ENCODE assay signal across 25 mouse cellular contexts in the genomic region with DNA sequence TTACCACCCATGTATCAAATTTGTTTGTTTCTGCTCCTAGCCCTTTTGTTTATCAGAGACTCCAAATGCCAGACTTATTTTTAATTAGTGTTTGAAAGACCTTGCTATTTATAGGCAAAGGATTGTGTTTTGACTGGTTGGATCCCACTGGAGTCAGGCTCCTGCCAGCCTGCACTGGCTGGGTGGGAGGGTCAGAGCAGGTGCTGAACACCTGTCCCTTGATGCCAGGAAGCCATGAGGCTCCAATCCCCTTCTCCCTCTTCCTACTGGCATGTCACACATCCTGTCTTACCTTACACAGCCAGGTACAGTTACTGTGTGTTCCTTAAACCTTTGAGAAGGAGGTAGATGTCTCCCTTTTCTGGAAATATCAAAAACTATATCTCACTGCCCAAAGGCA.
A peak's percentile ranks its signal among the peaks of the same experiment; 100 is the strongest.
DNase-seq lines count a peak whose midpoint lies in the region; ATAC-seq and TF ChIP-seq lines count a peak whose summit lies in the region.
"Had no signal": no experiment of that assay in that cellular context is flagged by ENCODE, and none has a peak within 500 bp of the region (broad histone marks: within the 10 kb centered on the region; RNA-seq: fewer than 3 reads in every experiment).

No protein-coding gene starts in this region.

- no peaks in the 10 kb centered on the region for H3K27me3 ChIP-seq in kidney, postnatal 0 days (ENCODE audit: insufficient read depth, low read length)
- H3K27me3 ChIP-seq in kidney, embryonic 14.5 days (ENCODE audit: control insufficient read depth, insufficient read depth, low read length), result no peaks in the 10 kb centered on the region
- no peaks in the 10 kb centered on the region for H3K27me3 ChIP-seq in embryonic facial prominence, embryonic 15.5 days
- H3K27me3 ChIP-seq in hindbrain, embryonic 10.5 days (ENCODE audit: insufficient read depth, poor library complexity, severe bottlenecking), result peaks cover 31% of the 10 kb centered on the region
- H3K27me3 ChIP-seq: CH12.LX; embryonic facial prominence, embryonic 12.5 days; forebrain, embryonic 13.5 days; intestine, embryonic 15.5 days had no signal

- H3K9ac ChIP-seq in kidney, postnatal 0 days (ENCODE audit: low read depth, low read length), result no peak overlapping the region
- no peak overlapping the region for H3K9ac ChIP-seq in kidney, embryonic 14.5 days (ENCODE audit: low read depth, low read length)
- H3K9ac ChIP-seq in embryonic facial prominence, embryonic 15.5 days, result no peak overlapping the region
- H3K9ac ChIP-seq: embryonic facial prominence, embryonic 12.5 days; forebrain, embryonic 13.5 days; hindbrain, embryonic 13.5 days; intestine, embryonic 15.5 days had no signal

- H3K27ac ChIP-seq in gastrocnemius, adult 2 months, result peak overlapping the region; percentile 86
- H3K27ac ChIP-seq in kidney, postnatal 0 days, result 0 out of 2 replicates have a peak overlapping the region, but pooled peaks have one; percentile 13
- no peak overlapping the region for H3K27ac ChIP-seq in kidney, embryonic 14.5 days (ENCODE audit: low read depth, low read length)
- peak overlapping the region; percentile 51 for H3K27ac ChIP-seq in embryonic facial prominence, embryonic 15.5 days (replicated peaks)
- H3K27ac ChIP-seq in hindbrain, embryonic 10.5 days, result no peak overlapping the region
- H3K27ac ChIP-seq: embryonic facial prominence, embryonic 12.5 days; forebrain, embryonic 10.5 days; forebrain, embryonic 13.5 days; hindbrain, embryonic 13.5 days; intestine, embryonic 15.5 days had no signal

- H3K9me3 ChIP-seq in kidney, postnatal 0 days (replicated peaks; ENCODE audit: low read length), result no peaks in the 10 kb centered on the region
- no peaks in the 10 kb centered on the region for H3K9me3 ChIP-seq in kidney, embryonic 14.5 days (ENCODE audit: control insufficient read depth, low read length)
- no peaks in the 10 kb centered on the region for H3K9me3 ChIP-seq in embryonic facial prominence, embryonic 15.5 days (replicated peaks)
- no peaks in the 10 kb centered on the region for H3K9me3 ChIP-seq in hindbrain, embryonic 10.5 days
- H3K9me3 ChIP-seq: embryonic facial prominence, embryonic 12.5 days; forebrain, embryonic 10.5 days; forebrain, embryonic 13.5 days; hindbrain, embryonic 13.5 days; intestine, embryonic 15.5 days had no signal

- peak; percentile 50 for DNase-seq in gastrocnemius, adult 2 months
- DNase-seq in gastrocnemius, postnatal 14 days, result no peak
- DNase-seq in kidney, postnatal 0 days (ENCODE audit: low spot score), result no peak
- DNase-seq in thymus, postnatal 14 days, result peak; percentile 59
- DNase-seq in thymus, adult 18-20 months, result no peak
- DNase-seq in hindbrain, embryonic 10.5 days (ENCODE audit: low spot score), result no peak
- DNase-seq: adrenal gland, postnatal 10 days; adrenal gland, postnatal 36 days; B cell, adult 2 months; cerebellum, adult 18-20 months; cerebellum, adult 9-10 months; cerebellum, postnatal 14 days; gastrocnemius, postnatal 25 days; heart, adult 18-20 months had no signal

- peaks cover 39% of the 10 kb centered on the region for H3K4me1 ChIP-seq in kidney, postnatal 0 days (replicated peaks; ENCODE audit: insufficient read depth, low read length)
- H3K4me1 ChIP-seq in kidney, embryonic 14.5 days (ENCODE audit: control insufficient read depth, insufficient read depth, low read length), result peaks cover 31% of the 10 kb centered on the region
- H3K4me1 ChIP-seq in embryonic facial prominence, embryonic 15.5 days, result peaks cover 87% of the 10 kb centered on the region
- H3K4me1 ChIP-seq in hindbrain, embryonic 10.5 days (replicated peaks), result peaks cover 31% of the 10 kb centered on the region

- TF ChIP-seq CTCF in gastrocnemius, adult 2 months (IDR thresholded peaks at IDR 0.05), result no peak
- no peak for TF ChIP-seq CTCF in kidney, postnatal 0 days (IDR thresholded peaks at IDR 0.05; ENCODE audit: low read depth)

- H3K4me3 ChIP-seq in gastrocnemius, adult 2 months, result peak overlapping the region; percentile 79
- no peak overlapping the region for H3K4me3 ChIP-seq in kidney, postnatal 0 days (replicated peaks; ENCODE audit: low read depth, low read length)
- H3K4me3 ChIP-seq in kidney, embryonic 14.5 days (ENCODE audit: low read length), result no peak overlapping the region
- no peak overlapping the region for H3K4me3 ChIP-seq in embryonic facial prominence, embryonic 15.5 days (replicated peaks)
- H3K4me3 ChIP-seq in hindbrain, embryonic 10.5 days, result no peak overlapping the region
- H3K4me3 ChIP-seq: embryonic facial prominence, embryonic 12.5 days; forebrain, embryonic 10.5 days; forebrain, embryonic 13.5 days; hindbrain, embryonic 13.5 days; intestine, embryonic 15.5 days had no signal

- H3K36me3 ChIP-seq in kidney, postnatal 0 days (ENCODE audit: insufficient read depth, low read length), result peaks cover 24% of the 10 kb centered on the region
- peaks cover 54% of the 10 kb centered on the region for H3K36me3 ChIP-seq in kidney, embryonic 14.5 days (ENCODE audit: control insufficient read depth, insufficient read depth, low read length)
- peaks cover 50% of the 10 kb centered on the region for H3K36me3 ChIP-seq in embryonic facial prominence, embryonic 15.5 days
- H3K36me3 ChIP-seq in hindbrain, embryonic 10.5 days, result peaks cover 39% of the 10 kb centered on the region

- intact Hi-C loops in gastrocnemius, adult 2 months (cut with DNase I), result no loop called here
- intact Hi-C loops in gastrocnemius, postnatal 14 days (cut with DNase I; ENCODE audit: low total_unique reads), result no loop called here

- no peak overlapping the region for H3K4me2 ChIP-seq in kidney, postnatal 0 days (ENCODE audit: low read length)
- H3K4me2 ChIP-seq in kidney, embryonic 14.5 days (replicated peaks; ENCODE audit: low read depth, low read length), result no peak overlapping the region
- H3K4me2 ChIP-seq in embryonic facial prominence, embryonic 15.5 days (replicated peaks), result no peak overlapping the region
- H3K4me2 ChIP-seq: embryonic facial prominence, embryonic 12.5 days; forebrain, embryonic 13.5 days; heart, embryonic 11.5 days; hindbrain, embryonic 13.5 days; intestine, embryonic 15.5 days had no signal

- ATAC-seq in kidney, postnatal 0 days (replicated peaks; ENCODE audit: low FRiP score, low read depth), result no peak
- no peak for ATAC-seq in kidney, embryonic 14.5 days (ENCODE audit: low FRiP score, low TSS enrichment)
- ATAC-seq in embryonic facial prominence, embryonic 15.5 days (ENCODE audit: insufficient number of reproducible peaks, low FRiP score, low TSS enrichment, low read depth), result no peak
- ATAC-seq: forebrain, embryonic 13.5 days; forebrain, embryonic 16.5 days; hindbrain, embryonic 16.5 days; intestine, embryonic 15.5 days had no signal

Comparison
In these comparisons a context has a peak if more than half of its experiments do, and no peak if none do; other contexts are left out.
1. DNase-seq: peak in gastrocnemius, adult 2 months (single experiment) and thymus, postnatal 14 days (single experiment); none in gastrocnemius, postnatal 14 days (single experiment), kidney, postnatal 0 days (single experiment), thymus, adult 18-20 months (0 of 2) and hindbrain, embryonic 10.5 days (single experiment).
2. H3K27ac ChIP-seq: peak in gastrocnemius, adult 2 months (single experiment), kidney, postnatal 0 days (single experiment) and embryonic facial prominence, embryonic 15.5 days (single experiment); none in kidney, embryonic 14.5 days (single experiment) and hindbrain, embryonic 10.5 days (single experiment).